Mouse (Mus musculus): Measurements from ENCODE around the gene Avp.

DNA sequence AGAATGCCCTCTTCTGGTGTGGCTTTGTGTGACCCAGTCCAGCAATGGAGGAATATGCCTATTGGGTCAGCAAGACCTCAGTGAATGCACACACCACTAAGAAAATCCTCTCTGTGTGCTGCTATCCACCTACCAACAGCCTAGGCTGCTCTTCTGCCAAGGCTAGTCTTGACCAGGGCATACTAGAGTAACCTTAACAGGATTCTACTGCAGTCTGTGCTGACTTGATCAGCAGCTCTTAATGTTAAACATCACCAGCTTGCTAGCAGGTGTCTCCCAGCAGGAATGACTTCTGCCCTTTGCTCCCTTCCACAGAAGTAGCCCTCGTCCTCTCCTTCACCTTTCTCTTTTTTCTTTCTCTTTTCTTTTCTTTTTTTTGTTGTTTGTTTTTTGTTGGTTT is 26.1 kb downstream of the Avp start:
- no peak for TF ChIP-seq CTCF (conservative IDR thresholded peaks at IDR 0.05; ENCODE audit: low read length)
- TF ChIP-seq NANOG (IDR thresholded peaks at IDR 0.05; ENCODE audit: borderline replicate concordance, low read length): no peak
- no peak for TF ChIP-seq POU5F1 (IDR thresholded peaks at IDR 0.05; ENCODE audit: borderline replicate concordance, low read length)
